Mouse (Mus musculus) heart, embryonic 15.5 days (tissue): ENCODE results near the gene Gsk3b. TPM values are rescaled to one million over a fixed set of nuclear protein-coding genes. Genes with fewer than 3 reads are reported as not detected.

Experiments
- ATAC-seq: fragments of 200-750 bp; cut with Nextera tagmentation; replicated peaks from 2 replicates; pipeline ENCODE4 v1.8.0; 2017; ENCODE audit warnings: low read depth, moderate TSS enrichment; ENCODE audit not compliant: insufficient number of reproducible peaks, insufficient read depth, low FRiP score
- H3K27ac ChIP-seq: fragments of 300-500 bp; sonication (generic); 2 replicates; pipeline ENCODE4 v1.5.1; 2015; ENCODE audit warnings: mild to moderate bottlenecking, inconsistent platforms
- H3K27me3 ChIP-seq: fragments of 300-500 bp; sonication (generic); 2 replicates; pipeline ENCODE4 v1.6.1; 2015; ENCODE audit warnings: inconsistent platforms
- H3K36me3 ChIP-seq: fragments of 300-500 bp; sonication (generic); 2 replicates; pipeline ENCODE4 v1.6.1; 2015; ENCODE audit warnings: mild to moderate bottlenecking, inconsistent platforms
- H3K4me1 ChIP-seq: fragments of 300-500 bp; sonication (generic); replicated peaks from 2 replicates; pipeline ENCODE4 v1.6.1; 2015; ENCODE audit warnings: inconsistent platforms
- H3K4me2 ChIP-seq: fragments of 300-500 bp; sonication (generic); 2 replicates; pipeline ENCODE4 v1.6.1; 2015; ENCODE audit warnings: inconsistent platforms, mild to moderate bottlenecking, moderate library complexity
- H3K4me3 ChIP-seq: fragments of 300-500 bp; sonication (generic); 2 replicates; pipeline ENCODE4 v1.5.1; 2015; ENCODE audit warnings: mild to moderate bottlenecking, inconsistent platforms
- H3K9ac ChIP-seq: fragments of 300-500 bp; sonication (generic); 2 replicates; pipeline ENCODE4 v1.6.1; 2015; ENCODE audit warnings: mild to moderate bottlenecking, inconsistent platforms
- H3K9me3 ChIP-seq: fragments of 300-500 bp; sonication (generic); replicated peaks from 2 replicates; pipeline ENCODE4 v1.6.1; 2016; ENCODE audit warnings: inconsistent platforms
- WGBS: fragments of 180-500 bp; shearing (Covaris S2); methylation state at CpG from one replicate; pipeline ENCODE4 v1.1.7; 2015; ENCODE audit warnings: mixed read lengths; 5-methylcytosine and 5-hydroxymethylcytosine counted together
- polyA plus RNA-seq: library from polyadenylated mRNA; unstranded; fragments of >200 nt; fragmentation: Nextera tagmentation; extraction: Ambion mirVana; gene quantifications from 2 replicates; pipeline ENCODE4 v1.2.1, GENCODE M21; 2015

Gene Gsk3b
- polyA plus RNA-seq, 1 experiment from 2014 or later = 38.2 TPM

GRCm38 (mm10) chr16:38144898-38145297 is 56.1 kb downstream of the Gsk3b start:
- Histone ChIP-seq H3K4me2 (no peak overlapping the region), H3K36me3 (peaks cover 6% of the 10 kb centered on the region), H3K4me3 (no peak overlapping the region), H3K9me3 (no peaks in the 10 kb centered on the region), H3K27ac (no peak overlapping the region), H3K27me3 (no peaks in the 10 kb centered on the region), H3K9ac (no peak overlapping the region), H3K4me1 (no peaks in the 10 kb centered on the region)
- ATAC-seq = no peak
- 74% methylated on average over 4 of the region's 4 CpGs for WGBS

- no peaks in the 10 kb centered on the region; the same call in 1 of the 2 replicates for H3K36me3 ChIP-seq
- ATAC-seq = no peak
- no peak overlapping the region for H3K4me2 ChIP-seq
- H3K27me3 ChIP-seq = no peaks in the 10 kb centered on the region
- no peaks in the 10 kb centered on the region for H3K9me3 ChIP-seq
- H3K4me3 ChIP-seq = no peak overlapping the region
- H3K9ac ChIP-seq = no peak overlapping the region
- H3K27ac ChIP-seq = no peak overlapping the region
- H3K4me1 ChIP-seq = no peaks in the 10 kb centered on the region
Observed at GRCm38 (mm10) chr16:38150555-38150954, 61.8 kb downstream of the Gsk3b start.

DNA sequence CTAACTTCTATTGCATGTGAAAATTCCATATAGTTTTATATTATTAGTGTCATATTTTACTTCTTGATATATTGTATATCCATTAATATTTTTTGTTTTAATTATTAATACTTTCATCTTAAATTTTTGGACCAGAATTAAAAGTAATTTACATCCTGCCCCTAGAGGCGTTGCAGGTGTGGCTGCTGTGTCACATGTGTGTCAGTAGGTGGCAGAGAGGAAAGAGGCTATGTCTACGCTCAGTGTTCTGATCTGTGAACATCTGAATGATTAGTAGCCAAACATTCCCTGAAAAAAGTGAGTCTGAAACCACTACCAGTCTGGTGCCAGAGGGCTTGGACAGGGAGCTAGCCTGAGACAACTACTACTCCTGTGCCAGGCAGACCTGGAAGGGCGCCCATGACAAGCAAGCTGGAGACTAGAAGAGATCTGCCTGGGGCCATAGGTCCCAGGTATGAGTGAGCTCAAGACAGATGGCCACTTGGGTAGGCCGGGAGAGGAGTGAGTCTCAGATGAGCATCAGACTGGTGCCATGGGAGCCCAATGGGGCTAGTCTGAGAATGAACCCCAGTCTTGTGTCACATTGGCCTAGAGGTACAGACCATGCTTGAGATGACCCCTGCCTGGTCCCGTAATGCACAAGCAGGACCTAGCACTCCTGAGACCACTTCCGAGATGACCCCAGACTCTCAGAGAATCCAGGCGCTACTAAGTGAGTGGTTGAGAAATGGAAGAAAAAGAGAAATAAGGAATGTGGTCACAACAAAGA is 69.2 kb downstream of the Gsk3b start:
- ATAC-seq = no peak

GRCm38 (mm10) chr16:38162019-38162418 is 73.2 kb downstream of the Gsk3b start:
- Histone ChIP-seq H3K4me2 (no peak overlapping the region), H3K4me1 (peaks cover 7% of the 10 kb centered on the region; the same call in 1 of the 2 replicates), H3K9me3 (no peaks in the 10 kb centered on the region), H3K27ac (no peak overlapping the region), H3K27me3 (no peaks in the 10 kb centered on the region), H3K36me3 (no peaks in the 10 kb centered on the region), H3K4me3 (no peak overlapping the region), H3K9ac (no peak overlapping the region)
- 54% methylated on average over 3 of the region's 3 CpGs for WGBS
- ATAC-seq = no peak

More for the DNA sequence above, 69.2 kb downstream of the Gsk3b start:
- Histone ChIP-seq H3K9ac (no peak overlapping the region), H3K9me3 (no peaks in the 10 kb centered on the region), H3K4me3 (no peak overlapping the region), H3K27me3 (no peaks in the 10 kb centered on the region), H3K36me3 (no peaks in the 10 kb centered on the region), H3K27ac (no peak overlapping the region), H3K4me2 (no peak overlapping the region), H3K4me1 (peaks cover 7% of the 10 kb centered on the region; the same call in 1 of the 2 replicates)
- 91% methylated on average over 7 of the region's 7 CpGs for WGBS

GRCm38 (mm10) chr16:38164811-38165591 is 76.2 kb downstream of the Gsk3b start:
- H3K27me3 ChIP-seq = no peaks in the 10 kb centered on the region
- no peak overlapping the region for H3K4me3 ChIP-seq
- no peak for ATAC-seq
- H3K9me3 ChIP-seq = no peaks in the 10 kb centered on the region
- no peak overlapping the region for H3K27ac ChIP-seq
- H3K4me2 ChIP-seq = no peak overlapping the region
- peaks cover 7% of the 10 kb centered on the region; the same call in 1 of the 2 replicates for H3K4me1 ChIP-seq
- no peak overlapping the region for H3K9ac ChIP-seq
- H3K36me3 ChIP-seq = no peaks in the 10 kb centered on the region
- 93% methylated on average over 7 of the region's 7 CpGs for WGBS

DNA sequence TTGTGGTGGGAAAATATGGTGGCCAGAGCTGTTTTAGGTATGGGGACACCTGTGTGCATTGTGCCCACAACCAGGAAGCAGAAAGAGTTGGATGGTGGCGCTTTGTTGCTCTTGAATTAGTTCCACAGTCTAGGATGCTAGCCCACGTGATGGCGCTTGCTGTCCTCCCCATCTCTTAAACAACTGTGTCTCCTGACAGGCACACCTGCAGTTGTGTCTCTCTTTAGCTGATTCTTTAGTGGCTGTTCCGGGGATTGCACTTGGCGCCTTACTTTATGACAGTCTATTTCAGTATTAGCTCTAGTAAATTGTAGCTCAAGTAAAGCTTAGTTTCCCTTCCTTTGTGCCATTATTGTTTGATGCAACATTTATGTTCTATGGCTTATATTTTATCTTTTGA is 80.2 kb downstream of the Gsk3b start:
- WGBS = 90% methylated on average over 5 of the region's 5 CpGs
- Histone ChIP-seq H3K4me1 (peaks cover 6% of the 10 kb centered on the region), H3K27ac (no peak overlapping the region), H3K9ac (no peak overlapping the region), H3K36me3 (peaks cover 6% of the 10 kb centered on the region), H3K4me3 (no peak overlapping the region), H3K9me3 (no peaks in the 10 kb centered on the region), H3K4me2 (no peak overlapping the region), H3K27me3 (no peaks in the 10 kb centered on the region)
- no peak for ATAC-seq

DNA sequence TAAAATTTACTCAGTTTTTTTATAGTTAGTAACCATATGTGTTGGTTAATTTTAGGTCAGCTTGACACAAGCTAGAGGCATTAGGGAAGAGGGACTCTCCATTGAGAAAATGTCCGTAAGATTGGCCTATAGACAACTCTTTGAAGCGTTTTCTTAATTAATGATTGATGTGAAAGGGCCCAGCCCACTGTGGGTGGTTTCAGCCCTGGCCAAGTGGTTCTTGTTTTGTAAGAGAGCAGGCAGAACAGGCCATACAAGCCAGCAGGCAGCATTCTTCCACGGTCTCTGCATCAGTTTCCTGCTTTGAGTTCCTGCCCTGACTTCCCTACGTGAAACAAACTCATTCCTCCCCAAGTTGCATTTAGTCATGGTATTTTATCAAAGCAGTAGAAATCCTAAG is 90.3 kb downstream of the Gsk3b start:
- H3K27me3 ChIP-seq = no peaks in the 10 kb centered on the region
- H3K4me2 ChIP-seq = no peak overlapping the region
- H3K4me1 ChIP-seq = peaks cover 21% of the 10 kb centered on the region
- no peak for ATAC-seq
- H3K27ac ChIP-seq = no peak overlapping the region
- H3K4me3 ChIP-seq = no peak overlapping the region
- no peak overlapping the region for H3K9ac ChIP-seq
- WGBS = 80% methylated on average over 4 of the region's 4 CpGs
- no peaks in the 10 kb centered on the region; the same call in 1 of the 2 replicates for H3K36me3 ChIP-seq
- H3K9me3 ChIP-seq = no peaks in the 10 kb centered on the region

- 90% methylated on average over 8 of the region's 8 CpGs for WGBS
Observed at GRCm38 (mm10) chr16:38181421-38181820, 92.6 kb downstream of the Gsk3b start.

DNA sequence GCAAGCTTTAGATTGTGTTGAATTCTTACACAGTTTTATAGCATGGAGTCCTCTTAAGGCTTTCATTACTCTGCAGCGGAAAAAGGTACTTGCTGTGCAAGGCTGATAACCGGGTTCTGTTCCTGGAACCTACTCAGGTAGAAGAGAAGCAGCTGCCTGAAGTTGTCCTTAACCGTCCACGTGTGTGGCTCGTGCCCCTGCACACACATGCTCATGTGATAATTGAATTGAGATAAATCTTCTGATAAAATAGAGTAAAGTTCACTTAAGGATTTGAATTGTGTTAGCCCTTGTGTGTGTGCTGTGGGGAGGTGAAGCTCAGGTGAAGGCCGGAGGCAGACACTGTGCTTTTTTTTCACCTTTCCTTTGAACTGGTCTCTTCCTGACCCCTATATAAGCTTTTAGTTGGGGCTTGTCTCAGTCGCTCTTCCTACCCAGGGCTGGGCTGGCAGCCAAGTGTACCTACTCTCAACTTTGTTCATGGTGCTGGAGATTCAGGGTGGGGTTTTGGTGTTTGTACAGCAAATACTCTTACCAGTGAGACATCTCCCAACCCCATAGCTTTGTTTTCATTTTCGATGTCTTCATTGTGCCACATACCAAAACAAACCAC is 96.0 kb downstream of the Gsk3b start:
- no peak overlapping the region for H3K4me2 ChIP-seq
- WGBS = 57% methylated on average over 8 of the region's 8 CpGs
- H3K4me1 ChIP-seq = peaks cover 22% of the 10 kb centered on the region
- no peaks in the 10 kb centered on the region for H3K27me3 ChIP-seq
- peak overlapping the region; percentile 34; the same call in 1 of the 2 replicates for H3K27ac ChIP-seq
- no peak overlapping the region for H3K4me3 ChIP-seq
- no peaks in the 10 kb centered on the region for H3K9me3 ChIP-seq
- no peak overlapping the region for H3K9ac ChIP-seq
- H3K36me3 ChIP-seq = 0 out of 2 replicates have a peak, but pooled peaks cover 4% of the 10 kb centered on the region
- no peak for ATAC-seq

More at GRCm38 (mm10) chr16:38181421-38181820, 92.6 kb downstream of the Gsk3b start:
- H3K27me3 ChIP-seq = no peaks in the 10 kb centered on the region
- H3K4me2 ChIP-seq = no peak overlapping the region
- no peak for ATAC-seq
- no peaks in the 10 kb centered on the region for H3K9me3 ChIP-seq
- peaks cover 22% of the 10 kb centered on the region for H3K4me1 ChIP-seq
- H3K9ac ChIP-seq = no peak overlapping the region
- no peak overlapping the region for H3K4me3 ChIP-seq
- H3K36me3 ChIP-seq = no peaks in the 10 kb centered on the region; the same call in 1 of the 2 replicates
- H3K27ac ChIP-seq = no peak overlapping the region

GRCm38 (mm10) chr16:38189952-38190351 is 101.2 kb downstream of the Gsk3b start:
- WGBS = 89% methylated on average over 4 of the region's 4 CpGs

GRCm38 (mm10) chr16:38190531-38190930 is 101.7 kb downstream of the Gsk3b start:
- Histone ChIP-seq H3K9me3 (no peaks in the 10 kb centered on the region), H3K4me2 (no peak overlapping the region), H3K36me3 (peaks cover 30% of the 10 kb centered on the region), H3K9ac (no peak overlapping the region), H3K27me3 (no peaks in the 10 kb centered on the region), H3K4me1 (peaks cover 3% of the 10 kb centered on the region; the same call in 1 of the 2 replicates), H3K27ac (no peak overlapping the region), H3K4me3 (no peak overlapping the region)
- WGBS = 85% methylated on average over 3 of the region's 3 CpGs
- no peak for ATAC-seq

More at GRCm38 (mm10) chr16:38189952-38190351, 101.2 kb downstream of the Gsk3b start:
- ATAC-seq = no peak
- no peak overlapping the region for H3K9ac ChIP-seq
- no peaks in the 10 kb centered on the region for H3K27me3 ChIP-seq
- H3K27ac ChIP-seq = no peak overlapping the region
- peaks cover 4% of the 10 kb centered on the region; the same call in 1 of the 2 replicates for H3K4me1 ChIP-seq
- no peak overlapping the region for H3K4me2 ChIP-seq
- no peaks in the 10 kb centered on the region for H3K9me3 ChIP-seq
- H3K36me3 ChIP-seq = peaks cover 30% of the 10 kb centered on the region
- H3K4me3 ChIP-seq = no peak overlapping the region
